Mouse (Mus musculus) splenic B cell, adult 2 months (primary cell): ENCODE data around the gene Taok3.

Experiments used
- DNase-seq: peaks from one replicate; pipeline ENCODE4 v3.0.0-alpha.2; 2011; ENCODE audit warnings: low read depth, low spot score
- H3K27me3 ChIP-seq: 2 replicates; pipeline ENCODE4 v1.6.1; 2012; ENCODE audit warnings: mild to moderate bottlenecking, low read length, moderate library complexity, mixed read lengths; ENCODE audit not compliant: control insufficient read depth, poor library complexity, insufficient read depth, severe bottlenecking
- H3K36me3 ChIP-seq: 2 replicates; pipeline ENCODE4 v1.6.1; 2012; ENCODE audit warnings: mild to moderate bottlenecking, low read length, moderate library complexity, mixed read lengths; ENCODE audit not compliant: control insufficient read depth, poor library complexity, insufficient read depth, severe bottlenecking

Gene Taok3

GRCm38 (mm10) chr5:117146165-117146564 lies 26.2 kb downstream of the Taok3 start:
- peaks cover 2% of the 10 kb centered on the region; the same call in 1 of the 2 replicates for H3K36me3 ChIP-seq
- no peaks in the 10 kb centered on the region for H3K27me3 ChIP-seq
- no peak for DNase-seq

DNA sequence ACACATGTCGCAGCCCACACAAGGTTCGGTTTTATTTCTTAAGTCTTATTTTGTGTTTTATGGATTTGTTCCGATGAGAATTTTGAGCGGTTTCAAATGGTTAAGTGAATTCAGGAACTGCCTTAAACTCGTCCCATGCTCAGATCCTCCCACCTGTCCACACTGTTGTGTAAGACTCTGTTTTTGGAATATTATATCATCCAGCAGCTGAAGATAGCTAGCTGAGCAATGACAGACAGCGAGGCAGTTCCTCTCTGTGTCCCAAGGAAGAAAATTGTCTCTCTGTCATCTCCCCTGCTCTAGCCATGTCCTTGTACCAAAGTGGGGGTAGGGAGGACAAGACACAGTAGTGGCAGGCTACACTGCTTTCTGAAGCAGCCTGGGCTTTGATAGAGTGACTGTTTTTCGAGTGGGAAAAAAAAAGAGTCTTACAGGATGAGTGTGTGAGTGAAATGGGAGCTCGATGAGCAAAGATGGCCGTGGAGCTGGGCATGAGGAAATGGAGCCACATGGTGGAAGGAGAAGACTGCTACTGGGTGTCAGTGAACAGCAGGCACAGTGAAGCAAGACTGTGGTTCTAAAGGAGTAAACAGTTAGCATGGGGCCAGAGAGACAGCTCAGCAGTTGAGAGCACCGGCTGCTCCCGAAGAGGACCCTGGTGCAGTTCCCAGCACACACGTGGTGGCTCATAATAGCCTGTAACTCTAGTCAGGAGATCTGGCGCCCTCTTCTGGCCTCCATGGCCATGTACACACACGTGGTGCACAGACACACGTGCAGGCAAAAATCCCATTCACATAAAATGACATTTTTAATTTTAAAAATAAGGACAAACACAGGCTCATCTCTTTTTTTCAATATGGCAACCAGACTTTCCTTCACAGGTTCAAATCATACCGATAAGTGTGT lies 27.5 kb downstream of the Taok3 start:
- DNase-seq = no peak
- Histone ChIP-seq H3K36me3 (peaks cover 2% of the 10 kb centered on the region; the same call in 1 of the 2 replicates), H3K27me3 (no peaks in the 10 kb centered on the region)

- Histone ChIP-seq H3K36me3 (peaks cover 2% of the 10 kb centered on the region; the same call in 1 of the 2 replicates), H3K27me3 (no peaks in the 10 kb centered on the region)
- DNase-seq = peak; percentile 55
Observed at GRCm38 (mm10) chr5:117149054-117149942, 29.4 kb downstream of the Taok3 start.

DNA sequence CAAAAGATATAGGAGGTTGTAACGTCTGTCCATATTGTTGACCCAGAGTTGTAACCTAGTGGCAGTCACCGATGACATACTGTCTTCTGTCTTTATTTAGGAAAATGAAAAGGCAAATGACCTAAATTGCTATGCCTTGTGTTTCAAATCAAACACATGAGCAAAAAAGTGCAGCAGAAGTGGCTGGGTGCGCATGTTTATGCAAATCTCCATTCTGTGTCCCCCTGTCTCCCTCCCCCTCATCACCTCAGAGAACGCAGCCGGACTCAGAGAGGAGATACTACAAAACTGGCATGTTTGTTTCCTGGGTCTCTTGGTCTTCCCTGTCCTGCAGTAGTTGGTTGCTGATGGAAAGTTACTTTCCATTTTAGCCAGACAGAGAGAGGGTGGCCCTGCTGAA lies 30.1 kb downstream of the Taok3 start:
- Histone ChIP-seq H3K27me3 (no peaks in the 10 kb centered on the region), H3K36me3 (peaks cover 2% of the 10 kb centered on the region; the same call in 1 of the 2 replicates)
- DNase-seq = peak; percentile 55

DNA sequence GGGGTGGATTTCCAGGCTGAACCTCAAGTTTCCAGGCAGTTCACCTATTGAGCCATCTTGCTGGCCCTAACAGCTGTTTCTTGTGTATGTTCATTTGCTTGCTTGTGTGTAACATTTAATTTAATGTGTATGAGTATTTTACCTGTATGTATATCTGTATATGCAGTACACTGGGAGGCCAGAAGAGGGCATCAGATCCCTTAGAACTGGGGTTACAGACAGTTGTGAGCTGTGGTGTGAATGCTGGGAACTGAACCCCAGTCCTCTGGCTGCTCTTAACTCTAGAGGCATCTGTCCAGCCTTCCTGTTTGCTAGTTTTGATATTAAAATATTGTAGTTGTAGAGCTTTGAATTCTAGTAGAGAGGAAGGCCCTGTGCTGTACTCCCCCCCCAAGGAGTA lies 33.0 kb downstream of the Taok3 start:
- no peaks in the 10 kb centered on the region for H3K27me3 ChIP-seq
- no peaks in the 10 kb centered on the region for H3K36me3 ChIP-seq
- DNase-seq = no peak

DNA sequence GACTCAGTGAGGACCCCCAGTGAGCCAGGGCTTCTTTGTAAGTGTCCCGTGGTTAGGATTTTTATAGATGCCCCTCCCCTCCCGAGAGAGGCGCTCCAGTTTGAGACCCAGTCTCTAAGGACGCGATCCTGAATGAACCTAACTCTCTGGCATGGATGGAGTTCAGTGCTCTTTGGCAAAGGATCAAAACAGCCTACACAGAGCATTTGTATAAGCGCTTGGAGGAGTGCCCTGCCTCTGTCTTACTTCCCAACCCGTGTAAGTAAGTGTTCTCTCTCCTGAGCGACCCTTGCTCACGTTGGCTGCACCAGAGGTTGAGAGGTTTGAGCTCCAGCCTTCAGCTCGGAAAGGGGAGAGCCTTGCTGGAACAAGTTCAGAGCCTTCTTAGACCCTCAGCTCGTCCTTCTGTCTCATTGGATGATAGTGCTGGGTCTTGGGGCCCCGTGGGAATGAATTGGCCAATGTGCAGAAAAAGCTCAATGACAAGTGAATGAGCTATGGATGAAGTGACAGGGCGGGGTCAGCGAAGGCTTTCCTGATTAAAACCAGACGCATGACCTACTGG lies 33.7 kb downstream of the Taok3 start:
- DNase-seq = no peak
- Histone ChIP-seq H3K27me3 (no peaks in the 10 kb centered on the region), H3K36me3 (no peaks in the 10 kb centered on the region)

- DNase-seq = peak; percentile 84
- no peaks in the 10 kb centered on the region for H3K36me3 ChIP-seq
Observed at GRCm38 (mm10) chr5:117158335-117159018, 38.5 kb downstream of the Taok3 start.

GRCm38 (mm10) chr5:117159326-117159725 lies 39.4 kb downstream of the Taok3 start:
- peak; percentile 56 for DNase-seq
- no peaks in the 10 kb centered on the region for H3K27me3 ChIP-seq
- no peaks in the 10 kb centered on the region for H3K36me3 ChIP-seq

More at GRCm38 (mm10) chr5:117158335-117159018, 38.5 kb downstream of the Taok3 start:
- H3K27me3 ChIP-seq = no peaks in the 10 kb centered on the region

- H3K36me3 ChIP-seq = no peaks in the 10 kb centered on the region
- H3K27me3 ChIP-seq = no peaks in the 10 kb centered on the region
- peak; percentile 84 for DNase-seq
Observed at GRCm38 (mm10) chr5:117159805-117160291, 39.9 kb downstream of the Taok3 start.

DNA sequence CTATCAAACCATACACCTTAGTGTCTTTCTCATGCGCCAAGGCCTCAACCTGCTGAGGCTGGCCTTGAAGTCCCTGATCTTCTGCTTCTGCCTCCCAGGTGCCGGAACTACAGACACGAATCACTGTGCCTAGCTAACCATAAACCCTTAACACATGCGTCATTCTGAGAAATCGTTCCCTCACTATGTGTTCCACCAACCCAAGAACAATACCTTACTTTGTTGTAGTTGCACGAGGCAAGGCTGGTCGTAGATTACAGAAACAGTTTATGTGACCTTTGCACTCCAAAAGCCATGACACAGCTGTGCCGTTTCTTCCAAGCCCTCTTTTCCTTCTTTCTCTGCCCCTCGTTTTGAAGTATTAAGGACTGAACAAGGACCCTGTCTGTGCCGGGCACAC lies 40.6 kb downstream of the Taok3 start:
- no peaks in the 10 kb centered on the region for H3K36me3 ChIP-seq
- no peaks in the 10 kb centered on the region for H3K27me3 ChIP-seq
- DNase-seq = peak; percentile 84

GRCm38 (mm10) chr5:117163790-117164189 lies 43.9 kb downstream of the Taok3 start:
- Histone ChIP-seq H3K27me3 (no peaks in the 10 kb centered on the region), H3K36me3 (no peaks in the 10 kb centered on the region)
- DNase-seq = no peak

DNA sequence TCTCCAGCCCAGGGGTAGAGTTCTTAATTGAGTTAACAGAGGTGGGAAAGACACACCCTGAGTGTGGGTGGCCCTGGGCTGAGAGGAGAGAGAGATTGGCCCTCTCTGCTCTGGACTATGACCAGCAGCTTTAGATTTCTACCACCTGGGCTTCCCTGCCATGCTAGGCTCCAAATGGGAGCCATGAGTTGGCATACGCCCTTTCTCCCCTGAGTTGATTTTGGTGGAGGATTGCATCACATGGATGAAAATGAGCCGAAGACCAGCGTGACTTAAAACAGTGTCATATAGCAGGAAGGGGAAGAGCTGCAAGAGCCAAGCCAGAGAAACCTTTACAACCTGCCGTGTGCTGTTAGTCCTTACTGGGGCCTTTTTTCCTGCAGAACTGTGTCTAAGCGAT lies 44.6 kb downstream of the Taok3 start:
- Histone ChIP-seq H3K36me3 (no peaks in the 10 kb centered on the region), H3K27me3 (no peaks in the 10 kb centered on the region)
- DNase-seq = no peak

GRCm38 (mm10) chr5:117164923-117165322 lies 45.0 kb downstream of the Taok3 start:
- Histone ChIP-seq H3K36me3 (no peaks in the 10 kb centered on the region), H3K27me3 (no peaks in the 10 kb centered on the region)
- no peak for DNase-seq

DNA sequence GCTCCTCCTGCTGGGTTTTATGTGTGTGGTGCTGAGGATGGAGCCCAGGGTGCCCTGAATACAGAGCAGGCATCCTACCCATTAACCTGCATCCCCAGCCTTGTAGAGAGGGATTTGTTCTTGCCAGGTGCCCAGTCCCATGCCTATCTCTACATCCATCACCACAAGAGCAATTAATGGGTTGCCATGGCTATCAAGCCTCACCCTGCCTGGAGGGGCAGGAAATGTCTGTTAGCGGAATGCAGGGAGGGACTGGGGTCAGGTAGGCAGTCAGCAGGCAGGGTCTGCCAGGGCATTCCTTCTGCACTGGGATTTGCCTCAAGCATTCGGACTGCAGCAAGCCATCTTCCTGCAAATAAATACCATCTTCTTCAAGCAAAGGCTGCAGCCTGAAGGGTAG lies 46.0 kb downstream of the Taok3 start:
- H3K27me3 ChIP-seq = no peaks in the 10 kb centered on the region
- no peak for DNase-seq
- no peaks in the 10 kb centered on the region for H3K36me3 ChIP-seq
